ENCODE assay signal across 8 mouse cellular contexts in genomic region chr4:134041317-134042123, GRCm38 (mm10). TPM values are rescaled to one million over a fixed set of nuclear protein-coding genes. Genes with fewer than 3 reads are reported as not detected.
DNase-seq lines count a peak whose midpoint lies in the region; ATAC-seq lines count a peak whose summit lies in the region.

No protein-coding gene starts in this region.

- ATAC-seq in intestine, embryonic 15.5 days: peak; percentile 56; the same call in 1 of the 2 replicates

- no peaks in the 10 kb centered on the region for H3K27me3 ChIP-seq in intestine, embryonic 15.5 days (replicated peaks)
- no peaks in the 10 kb centered on the region for H3K27me3 ChIP-seq in splenic B cell, adult 2 months (ENCODE audit: control insufficient read depth, insufficient read depth, low read length, poor library complexity, severe bottlenecking)

- no peaks in the 10 kb centered on the region for H3K36me3 ChIP-seq in intestine, embryonic 15.5 days
- no peaks in the 10 kb centered on the region for H3K36me3 ChIP-seq in splenic B cell, adult 2 months (ENCODE audit: control insufficient read depth, insufficient read depth, low read length, poor library complexity, severe bottlenecking)

- 48% methylated on average over 9 of the region's 9 CpGs for WGBS in intestine, embryonic 15.5 days

- 0 out of 2 replicates have a peak overlapping the region, but pooled peaks have one; percentile 22 for H3K27ac ChIP-seq in intestine, embryonic 15.5 days

- H3K9me3 ChIP-seq in intestine, embryonic 15.5 days: no peaks in the 10 kb centered on the region

- H3K4me3 ChIP-seq in intestine, embryonic 15.5 days (replicated peaks): no peak overlapping the region

- intact Hi-C loops in gastrocnemius, postnatal 36 days (cut with DNase I): no loop called here

- H3K9ac ChIP-seq in intestine, embryonic 15.5 days: no peak overlapping the region

- peak; percentile 56 for DNase-seq in gastrocnemius, postnatal 10 days
- no peak for DNase-seq in gastrocnemius, postnatal 36 days
- peak; percentile 25 for DNase-seq in right cerebral cortex, postnatal 4 days
- no peak for DNase-seq in right cerebral cortex, adult 2 months (ENCODE audit: low spot score in 2 of 2)
- DNase-seq in splenic B cell, adult 2 months (ENCODE audit: low read depth, low spot score): peak; percentile 16
- DNase-seq in cerebellum, adult 9-10 months: no peak
- no peak for DNase-seq in layer of hippocampus, adult 9-11 months

- 0 out of 2 replicates have a peak, but pooled peaks cover 5% of the 10 kb centered on the region for H3K4me1 ChIP-seq in intestine, embryonic 15.5 days (replicated peaks)

- no peak overlapping the region for H3K4me2 ChIP-seq in intestine, embryonic 15.5 days (replicated peaks)

RNA-seq across cellular contexts. Expression of gene Zfp683, which starts 12.1 kb away (rescaled TPM):
- total RNA-seq in gastrocnemius, postnatal 10 days (2021): not detected
- not detected for total RNA-seq in gastrocnemius, postnatal 36 days (2021)
- polyA plus RNA-seq in intestine, embryonic 15.5 days (2015; fragmentation: Nextera tagmentation; extraction: Ambion mirVana): not detected in 2 replicates

RNA-seq across cellular contexts. Expression of gene Crybg2, which starts 19.1 kb away (rescaled TPM):
- not detected for total RNA-seq in gastrocnemius, postnatal 10 days (2021)
- not detected for total RNA-seq in gastrocnemius, postnatal 36 days (2021)
- 14.9 and 16.6 TPM in 2 replicates for polyA plus RNA-seq in intestine, embryonic 15.5 days (2015; fragmentation: Nextera tagmentation; extraction: Ambion mirVana)

RNA-seq across cellular contexts. Expression of gene Lin28a, which starts 22.9 kb away (rescaled TPM):
- total RNA-seq in gastrocnemius, postnatal 10 days (2021): 1 to 10 TPM; 1.7 to 2.8 TPM
- 1 to 10 TPM in 1 of 2 experiments, under 1 TPM in 1; 0.28 to 1.1 TPM for total RNA-seq in gastrocnemius, postnatal 36 days (2021)
- 0.05 and 0.10 TPM in 2 replicates for polyA plus RNA-seq in intestine, embryonic 15.5 days (2015; fragmentation: Nextera tagmentation; extraction: Ambion mirVana)

RNA-seq across cellular contexts. Expression of gene Dhdds, which starts 40.8 kb away (rescaled TPM):
- 10 to 100 TPM; 16.7 to 17.5 TPM for total RNA-seq in gastrocnemius, postnatal 10 days (2021)
- 10 to 100 TPM; 10.5 to 10.9 TPM for total RNA-seq in gastrocnemius, postnatal 36 days (2021)
- 40.3 and 41.9 TPM in 2 replicates for polyA plus RNA-seq in intestine, embryonic 15.5 days (2015; fragmentation: Nextera tagmentation; extraction: Ambion mirVana)

RNA-seq across cellular contexts. Expression of gene Cd52, which starts 53.4 kb away (rescaled TPM):
- 1 to 10 TPM in 1 of 2 experiments, under 1 TPM in 1; 0.70 to 2.1 TPM for total RNA-seq in gastrocnemius, postnatal 10 days (2021)
- 1 to 10 TPM; 1.1 to 1.9 TPM for total RNA-seq in gastrocnemius, postnatal 36 days (2021)
- 27.0 and 29.7 TPM in 2 replicates for polyA plus RNA-seq in intestine, embryonic 15.5 days (2015; fragmentation: Nextera tagmentation; extraction: Ambion mirVana)

Comparison
In these comparisons a context has a peak if more than half of its experiments do, and no peak if none do; other contexts are left out.
1. DNase-seq: peak in gastrocnemius, postnatal 10 days (single experiment), right cerebral cortex, postnatal 4 days (single experiment) and splenic B cell, adult 2 months (single experiment); none in gastrocnemius, postnatal 36 days (0 of 2), right cerebral cortex, adult 2 months (0 of 2), cerebellum, adult 9-10 months (single experiment) and layer of hippocampus, adult 9-11 months (single experiment).